Mouse (Mus musculus) stomach, postnatal 0 days (tissue): ENCODE results near the gene Wdr20rt. TPM values are rescaled to one million over a fixed set of nuclear protein-coding genes. Genes with fewer than 3 reads are reported as not detected.
A peak's percentile ranks its signal among the peaks of the same experiment; 100 is the strongest.

ENCODE experiments used
- ATAC-seq: fragments of 200-750 bp; cut with Nextera tagmentation; 2 replicates; pipeline ENCODE4 v1.8.0; 2017; ENCODE audit not compliant: low FRiP score, low TSS enrichment
- DNase-seq: peaks from one replicate; pipeline ENCODE4 v3.0.0-alpha.2; 2016; ENCODE audit warnings: low spot score
- H3K27ac ChIP-seq: fragments of 300-500 bp; sonication (generic); replicated peaks from 2 replicates; pipeline ENCODE4 v1.5.1; 2014; ENCODE audit warnings: mild to moderate bottlenecking, control low read depth
- H3K27me3 ChIP-seq: fragments of 300-500 bp; sonication (generic); 2 replicates; pipeline ENCODE4 v1.6.1; 2014; ENCODE audit warnings: low read length; ENCODE audit not compliant: control insufficient read depth, insufficient read depth
- H3K36me3 ChIP-seq: fragments of 300-500 bp; sonication (generic); 2 replicates; pipeline ENCODE4 v1.6.1; 2014; ENCODE audit warnings: low read length, mixed read lengths; ENCODE audit not compliant: control insufficient read depth, insufficient read depth
- H3K4me1 ChIP-seq: fragments of 300-500 bp; sonication (generic); replicated peaks from 2 replicates; pipeline ENCODE4 v1.6.1; 2014; ENCODE audit warnings: antibody characterized with exemption; ENCODE audit not compliant: control insufficient read depth, insufficient read depth
- H3K4me2 ChIP-seq: fragments of 300-500 bp; sonication (generic); replicated peaks from 2 replicates; pipeline ENCODE4 v1.6.1; 2014; ENCODE audit warnings: low read depth, mild to moderate bottlenecking, control low read depth, moderate library complexity
- H3K4me3 ChIP-seq: fragments of 300-500 bp; sonication (generic); 2 replicates; pipeline ENCODE4 v1.5.1; 2014; ENCODE audit warnings: low read depth, low read length, control low read depth
- H3K9ac ChIP-seq: fragments of 300-500 bp; sonication (generic); 2 replicates; pipeline ENCODE4 v1.6.1; 2014; ENCODE audit warnings: mild to moderate bottlenecking, low read length, control low read depth, mixed read lengths
- H3K9me3 ChIP-seq: fragments of 300-500 bp; sonication (generic); 2 replicates; pipeline ENCODE4 v1.6.1; 2016; ENCODE audit warnings: low read length; ENCODE audit not compliant: control insufficient read depth
- CTCF ChIP-seq: IDR thresholded peaks from 2 replicates; pipeline ENCODE4 v1.5.1; 2016; ENCODE audit warnings: antibody characterized with exemption, low read depth, mild to moderate bottlenecking, moderate library complexity
- EP300 ChIP-seq: optimal IDR thresholded peaks from 2 replicates; pipeline ENCODE3; 2016; ENCODE audit warnings: antibody characterized with exemption
- WGBS: fragments of 180-500 bp; shearing (Covaris S2); extraction: QIAGEN DNeasy Blood & Tissue Kit; methylation state at CpG from one replicate; pipeline ENCODE4 v1.1.7; 2014; 5-methylcytosine and 5-hydroxymethylcytosine counted together
- polyA plus RNA-seq: library from polyadenylated mRNA; unstranded; fragments of >200 nt; fragmentation: Nextera tagmentation; extraction: Ambion mirVana; gene quantifications from 2 replicates; pipeline ENCODE4 v1.2.1, GENCODE M21; 2015

The Wdr20rt gene
- polyA plus RNA-seq = not detected in 2 replicates

- Histone ChIP-seq H3K27ac (no peak within 1 kb of the TSS), H3K36me3 (no peaks in the 10 kb centered on the region), H3K4me3 (no peak within 1 kb of the TSS), H3K9me3 (no peaks in the 10 kb centered on the region), H3K4me2 (no peak within 1 kb of the TSS), H3K27me3 (no peaks in the 10 kb centered on the region), H3K4me1 (no peaks in the 10 kb centered on the region), H3K9ac (no peak within 1 kb of the TSS)
- ATAC-seq = no peak
- DNase-seq = no peak
- 91% methylated on average over 22 of the region's 22 CpGs for WGBS
- TF ChIP-seq CTCF = no peak
- no peak for TF ChIP-seq EP300
Measured at GRCm38 (mm10) chr12:65225467-65225945, at the start of gene Wdr20rt. TSS of gene Wdr20rt (plus strand) at chr12:65225517.

- no peak for DNase-seq
- Histone ChIP-seq H3K27ac (no peak overlapping the region), H3K27me3 (no peaks in the 10 kb centered on the region), H3K4me3 (no peak overlapping the region), H3K4me2 (no peak overlapping the region), H3K4me1 (no peaks in the 10 kb centered on the region), H3K9me3 (no peaks in the 10 kb centered on the region), H3K36me3 (no peaks in the 10 kb centered on the region), H3K9ac (no peak overlapping the region)
- TF ChIP-seq EP300 (no peak), CTCF (peak; percentile 50)
- ATAC-seq = no peak
- WGBS = 52% methylated on average over 3 of the region's 3 CpGs
Measured at GRCm38 (mm10) chr12:65187365-65187764, 38.0 kb upstream of the Wdr20rt start.

GRCm38 (mm10) chr12:65189213-65189612 lies 36.1 kb upstream of the Wdr20rt start:
- WGBS = 66% methylated on average over 2 of the region's 2 CpGs
- ATAC-seq = no peak

GRCm38 (mm10) chr12:65194003-65194530 lies 31.2 kb upstream of the Wdr20rt start:
- no peak for DNase-seq
- no peak for ATAC-seq
- WGBS = 55% methylated on average over 5 of the region's 5 CpGs
- Histone ChIP-seq H3K4me3 (no peak overlapping the region), H3K36me3 (no peaks in the 10 kb centered on the region), H3K27me3 (no peaks in the 10 kb centered on the region), H3K9ac (no peak overlapping the region), H3K4me1 (no peaks in the 10 kb centered on the region), H3K4me2 (no peak overlapping the region), H3K27ac (no peak overlapping the region), H3K9me3 (no peaks in the 10 kb centered on the region)
- TF ChIP-seq EP300 (no peak), CTCF (no peak)

More at GRCm38 (mm10) chr12:65189213-65189612, 36.1 kb upstream of the Wdr20rt start:
- no peaks in the 10 kb centered on the region for H3K9me3 ChIP-seq
- H3K4me3 ChIP-seq = no peak overlapping the region
- H3K27ac ChIP-seq = no peak overlapping the region
- no peaks in the 10 kb centered on the region for H3K4me1 ChIP-seq
- H3K9ac ChIP-seq = no peak overlapping the region
- H3K4me2 ChIP-seq = no peak overlapping the region
- H3K36me3 ChIP-seq = no peaks in the 10 kb centered on the region
- no peak for DNase-seq
- TF ChIP-seq CTCF (no peak), EP300 (no peak)
- no peaks in the 10 kb centered on the region for H3K27me3 ChIP-seq

- H3K4me1 ChIP-seq = no peaks in the 10 kb centered on the region
- TF ChIP-seq EP300 (no peak), CTCF (no peak)
- H3K27ac ChIP-seq = no peak overlapping the region
- H3K9ac ChIP-seq = no peak overlapping the region
- no peak overlapping the region for H3K4me2 ChIP-seq
- no peaks in the 10 kb centered on the region for H3K9me3 ChIP-seq
- no peak for ATAC-seq
- no peaks in the 10 kb centered on the region for H3K36me3 ChIP-seq
- WGBS = 95% methylated on average over 2 of the region's 2 CpGs
- DNase-seq = no peak
- no peak overlapping the region for H3K4me3 ChIP-seq
- H3K27me3 ChIP-seq = no peaks in the 10 kb centered on the region
Measured at GRCm38 (mm10) chr12:65201812-65202211, 23.5 kb upstream of the Wdr20rt start.

GRCm38 (mm10) chr12:65206431-65206830 lies 18.9 kb upstream of the Wdr20rt start:
- WGBS = 71% methylated on average over 1 of the region's 1 CpGs
- Histone ChIP-seq H3K27me3 (no peaks in the 10 kb centered on the region), H3K4me2 (no peak overlapping the region), H3K4me3 (no peak overlapping the region), H3K9me3 (no peaks in the 10 kb centered on the region), H3K4me1 (no peaks in the 10 kb centered on the region), H3K9ac (no peak overlapping the region), H3K27ac (no peak overlapping the region), H3K36me3 (no peaks in the 10 kb centered on the region)
- TF ChIP-seq EP300 = no peak
- no peak for DNase-seq
- ATAC-seq = no peak
